Mouse (Mus musculus): Measurements from ENCODE around the gene Apba2. TPM values are rescaled to one million over a fixed set of nuclear protein-coding genes. Genes with fewer than 3 reads are reported as not detected.

Gene Apba2
- polyA plus RNA-seq, 1 experiment, result not detected

DNA sequence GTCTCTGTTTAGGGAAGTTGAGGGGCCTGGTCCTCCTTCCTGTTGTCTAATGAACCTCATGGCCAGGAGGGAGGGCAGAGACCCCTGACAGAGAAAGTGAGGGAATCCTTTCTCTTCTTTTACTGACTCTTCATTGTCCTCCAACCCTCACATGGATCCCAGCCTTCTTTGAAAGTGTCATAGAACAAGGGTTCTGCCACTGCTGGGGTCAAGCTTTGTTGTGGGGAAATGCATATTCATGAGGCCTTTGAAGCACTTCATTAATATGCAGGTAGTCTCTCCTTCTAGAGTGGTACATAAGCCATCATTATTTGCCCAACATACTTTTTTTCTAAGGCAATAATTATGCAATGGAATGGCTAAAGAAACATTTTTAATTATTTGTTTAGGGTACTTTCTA is 133.0 kb downstream of the Apba2 start:
- Histone ChIP-seq H3K4me1 (ENCODE audit: control insufficient read depth, insufficient read depth, low read length) (no peaks in the 10 kb centered on the region), H3K4me3 (replicated peaks; ENCODE audit: control insufficient read depth, low read depth, low read length) (no peak overlapping the region), H3K27ac (ENCODE audit: control insufficient read depth, insufficient read depth, low read depth, low read length, poor library complexity) (no peak overlapping the region)
- TF ChIP-seq CTCF (IDR thresholded peaks at IDR 0.05; ENCODE audit: control insufficient read depth, insufficient read depth, low read length), result no peak
- TF ChIP-seq POLR2A (IDR thresholded peaks at IDR 0.05; ENCODE audit: borderline replicate concordance, control insufficient read depth, low read depth, low read length), result no peak

DNA sequence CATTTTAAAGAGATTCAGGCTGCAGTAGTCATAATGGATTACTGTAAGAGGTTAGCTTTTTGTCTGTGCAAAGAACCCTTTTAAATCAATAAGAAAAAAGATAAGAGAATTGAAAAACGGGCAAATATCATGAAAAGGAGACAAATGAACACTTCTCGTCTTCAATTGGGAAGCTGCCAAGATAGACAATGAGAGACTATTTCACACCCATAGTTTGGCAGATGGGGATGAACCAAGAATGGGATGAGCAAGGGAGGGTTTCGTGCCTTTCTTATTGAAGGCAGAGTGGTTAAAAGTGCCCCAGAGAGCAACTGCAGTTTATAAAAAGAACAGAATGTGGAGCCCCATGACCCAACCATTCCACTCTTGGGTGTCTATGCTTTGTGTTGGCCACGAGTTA is 137.4 kb downstream of the Apba2 start:
- Histone ChIP-seq H3K4me3 (replicated peaks; ENCODE audit: control insufficient read depth, low read depth, low read length) (no peak overlapping the region), H3K27ac (ENCODE audit: control insufficient read depth, insufficient read depth, low read depth, low read length, poor library complexity) (no peak overlapping the region), H3K4me1 (ENCODE audit: control insufficient read depth, insufficient read depth, low read length) (no peaks in the 10 kb centered on the region; the same call in 1 of the 2 replicates)
- TF ChIP-seq CTCF (IDR thresholded peaks at IDR 0.05; ENCODE audit: control insufficient read depth, insufficient read depth, low read length) (no peak), POLR2A (IDR thresholded peaks at IDR 0.05; ENCODE audit: borderline replicate concordance, control insufficient read depth, low read depth, low read length) (no peak)
- WGBS, result 66% methylated on average over 4 of the region's 4 CpGs

GRCm38 (mm10) chr7:64640651-64641050 is 139.1 kb downstream of the Apba2 start:
- Histone ChIP-seq H3K4me1 (ENCODE audit: control insufficient read depth, insufficient read depth, low read length) (no peaks in the 10 kb centered on the region; the same call in 1 of the 2 replicates), H3K4me3 (replicated peaks; ENCODE audit: control insufficient read depth, low read depth, low read length) (no peak overlapping the region), H3K27ac (ENCODE audit: control insufficient read depth, insufficient read depth, low read depth, low read length, poor library complexity) (no peak overlapping the region)
- no peak for TF ChIP-seq POLR2A (IDR thresholded peaks at IDR 0.05; ENCODE audit: borderline replicate concordance, control insufficient read depth, low read depth, low read length)
- TF ChIP-seq CTCF (IDR thresholded peaks at IDR 0.05; ENCODE audit: control insufficient read depth, insufficient read depth, low read length), result no peak
- 87% methylated on average over 3 of the region's 3 CpGs for WGBS

- TF ChIP-seq CTCF (IDR thresholded peaks at IDR 0.05; ENCODE audit: control insufficient read depth, insufficient read depth, low read length), result no peak
- TF ChIP-seq POLR2A (IDR thresholded peaks at IDR 0.05; ENCODE audit: borderline replicate concordance, control insufficient read depth, low read depth, low read length), result no peak
- no peak overlapping the region for H3K4me3 ChIP-seq (replicated peaks; ENCODE audit: control insufficient read depth, low read depth, low read length)
- no peaks in the 10 kb centered on the region; the same call in 1 of the 2 replicates for H3K4me1 ChIP-seq (ENCODE audit: control insufficient read depth, insufficient read depth, low read length)
- H3K27ac ChIP-seq (ENCODE audit: control insufficient read depth, insufficient read depth, low read depth, low read length, poor library complexity), result no peak overlapping the region
- WGBS, result 44% methylated on average over 1 of the region's 1 CpGs
These were observed 141.4 kb downstream of the Apba2 start for GRCm38 (mm10) chr7:64642903-64643302.

DNA sequence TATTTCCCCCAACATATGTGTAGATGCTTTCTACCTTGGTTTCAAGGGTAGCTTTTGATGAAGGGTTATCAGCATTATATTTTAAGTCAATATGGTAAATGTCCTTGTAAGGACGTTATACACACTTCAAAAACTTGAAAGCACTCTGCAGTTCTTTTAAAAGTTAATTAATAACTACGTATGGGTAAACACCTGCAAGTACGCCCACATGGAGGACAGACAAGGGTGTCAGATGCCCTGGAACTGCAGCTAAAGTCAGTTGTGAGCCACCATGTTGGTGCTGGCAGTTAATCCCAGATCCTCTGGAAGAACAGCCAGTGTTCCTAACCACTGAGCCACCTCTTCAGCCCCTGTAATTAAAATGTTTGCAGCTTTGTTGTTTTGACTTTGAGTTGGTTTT is 144.0 kb downstream of the Apba2 start:
- no peaks in the 10 kb centered on the region; the same call in 1 of the 2 replicates for H3K4me1 ChIP-seq (ENCODE audit: control insufficient read depth, insufficient read depth, low read length)
- WGBS, result 74% methylated on average over 3 of the region's 3 CpGs
- TF ChIP-seq POLR2A (IDR thresholded peaks at IDR 0.05; ENCODE audit: borderline replicate concordance, control insufficient read depth, low read depth, low read length), result no peak
- TF ChIP-seq CTCF (IDR thresholded peaks at IDR 0.05; ENCODE audit: control insufficient read depth, insufficient read depth, low read length), result no peak
- H3K4me3 ChIP-seq (replicated peaks; ENCODE audit: control insufficient read depth, low read depth, low read length), result no peak overlapping the region
- H3K27ac ChIP-seq (ENCODE audit: control insufficient read depth, insufficient read depth, low read depth, low read length, poor library complexity), result no peak overlapping the region

DNA sequence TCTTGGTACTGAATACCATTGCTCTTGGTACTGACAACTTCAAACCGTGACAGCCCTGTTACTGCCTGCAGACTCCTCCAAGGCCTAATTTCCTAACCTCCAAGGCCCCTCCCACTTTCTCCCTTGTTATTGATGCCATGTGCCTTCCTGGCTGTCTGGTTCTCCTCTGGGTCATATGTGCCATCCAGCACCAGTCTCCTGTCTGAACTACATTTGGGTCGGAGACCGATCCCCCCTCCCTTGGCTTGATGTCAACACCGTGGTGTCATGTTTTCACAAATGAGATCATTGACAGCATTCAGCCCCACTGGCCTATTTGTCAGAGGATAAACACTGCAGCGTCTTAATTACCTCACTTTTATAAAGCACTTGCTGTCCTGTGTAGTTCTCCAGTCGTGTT is 144.5 kb downstream of the Apba2 start:
- Histone ChIP-seq H3K4me1 (ENCODE audit: control insufficient read depth, insufficient read depth, low read length) (no peaks in the 10 kb centered on the region; the same call in 1 of the 2 replicates), H3K27ac (ENCODE audit: control insufficient read depth, insufficient read depth, low read depth, low read length, poor library complexity) (no peak overlapping the region), H3K4me3 (replicated peaks; ENCODE audit: control insufficient read depth, low read depth, low read length) (no peak overlapping the region)
- no peak for TF ChIP-seq CTCF (IDR thresholded peaks at IDR 0.05; ENCODE audit: control insufficient read depth, insufficient read depth, low read length)
- TF ChIP-seq POLR2A (IDR thresholded peaks at IDR 0.05; ENCODE audit: borderline replicate concordance, control insufficient read depth, low read depth, low read length), result no peak
- 75% methylated on average over 6 of the region's 6 CpGs for WGBS

GRCm38 (mm10) chr7:64648947-64649607 is 147.6 kb downstream of the Apba2 start:
- Histone ChIP-seq H3K4me3 (replicated peaks; ENCODE audit: control insufficient read depth, low read depth, low read length) (no peak overlapping the region), H3K4me1 (ENCODE audit: control insufficient read depth, insufficient read depth, low read length) (no peaks in the 10 kb centered on the region), H3K27ac (ENCODE audit: control insufficient read depth, insufficient read depth, low read depth, low read length, poor library complexity) (no peak overlapping the region)
- WGBS, result 83% methylated on average over 10 of the region's 10 CpGs
- TF ChIP-seq POLR2A (IDR thresholded peaks at IDR 0.05; ENCODE audit: borderline replicate concordance, control insufficient read depth, low read depth, low read length) (no peak), CTCF (IDR thresholded peaks at IDR 0.05; ENCODE audit: control insufficient read depth, insufficient read depth, low read length) (no peak)

DNA sequence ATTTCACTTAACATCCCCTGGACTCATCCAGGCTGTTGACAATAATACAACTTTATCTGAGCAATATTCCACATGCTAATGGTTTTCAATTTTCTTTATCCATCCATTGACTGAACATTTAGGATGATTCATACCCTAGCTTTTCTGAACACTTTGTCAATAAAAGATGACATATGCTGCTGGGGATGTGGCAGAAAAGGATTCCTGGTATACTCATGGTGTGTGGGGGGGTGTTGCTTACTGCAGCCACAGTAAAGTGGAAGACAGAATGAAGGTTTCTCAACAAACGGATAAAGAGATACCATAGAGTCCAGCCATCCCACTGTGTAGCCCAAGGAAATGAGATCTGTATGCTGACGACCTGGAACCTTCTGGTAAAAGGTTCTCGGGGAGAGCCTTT is 150.5 kb downstream of the Apba2 start:
- H3K4me3 ChIP-seq (replicated peaks; ENCODE audit: control insufficient read depth, low read depth, low read length), result no peak overlapping the region
- TF ChIP-seq POLR2A (IDR thresholded peaks at IDR 0.05; ENCODE audit: borderline replicate concordance, control insufficient read depth, low read depth, low read length), result no peak
- no peaks in the 10 kb centered on the region for H3K4me1 ChIP-seq (ENCODE audit: control insufficient read depth, insufficient read depth, low read length)
- 77% methylated on average over 3 of the region's 3 CpGs for WGBS
- H3K27ac ChIP-seq (ENCODE audit: control insufficient read depth, insufficient read depth, low read depth, low read length, poor library complexity), result no peak overlapping the region

DNA sequence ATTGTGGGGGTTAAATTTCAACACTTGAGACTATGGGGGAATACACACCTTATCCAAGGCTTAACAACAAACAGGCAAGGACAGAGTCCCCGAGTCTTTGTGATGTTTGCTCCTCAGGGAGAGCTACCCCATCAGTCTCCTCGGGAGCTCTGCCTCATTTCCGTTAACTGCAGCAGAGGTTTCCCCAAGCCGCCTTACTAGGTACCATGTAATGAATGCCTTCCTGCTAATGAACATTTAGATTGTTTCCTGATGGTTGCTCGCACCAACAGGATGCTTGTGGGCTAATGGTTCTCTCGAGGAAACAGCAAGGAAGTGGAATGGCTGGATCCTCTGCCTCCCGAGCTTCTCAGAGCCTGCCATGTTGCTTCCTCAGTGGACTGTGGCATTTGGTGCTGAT is 155.3 kb downstream of the Apba2 start:
- Histone ChIP-seq H3K4me1 (ENCODE audit: control insufficient read depth, insufficient read depth, low read length) (no peaks in the 10 kb centered on the region), H3K27ac (ENCODE audit: control insufficient read depth, insufficient read depth, low read depth, low read length, poor library complexity) (no peak overlapping the region), H3K4me3 (replicated peaks; ENCODE audit: control insufficient read depth, low read depth, low read length) (no peak overlapping the region)
- TF ChIP-seq POLR2A (IDR thresholded peaks at IDR 0.05; ENCODE audit: borderline replicate concordance, control insufficient read depth, low read depth, low read length) (no peak), CTCF (IDR thresholded peaks at IDR 0.05; ENCODE audit: control insufficient read depth, insufficient read depth, low read length) (no peak)
- 16% methylated on average over 7 of the region's 7 CpGs for WGBS

Measured in bone marrow, adult 2 months (tissue).